Comparison of ENCODE assay signal across 8 mouse cellular contexts in genomic region chr16:50429692-50430514, GRCm38 (mm10). TPM values are rescaled to one million over a fixed set of nuclear protein-coding genes. Genes with fewer than 3 reads are reported as not detected.
DNase-seq lines count a peak whose midpoint lies in the region; ATAC-seq and TF ChIP-seq lines count a peak whose summit lies in the region.

No protein-coding gene starts in this region.

- peak overlapping the region; percentile 74 for H3K9ac ChIP-seq in hindbrain, postnatal 0 days (replicated peaks; ENCODE audit: low read length)
- peak overlapping the region; percentile 90 for H3K9ac ChIP-seq in midbrain, embryonic 11.5 days (ENCODE audit: low read length)

- TF ChIP-seq CTCF in hindbrain, postnatal 0 days (IDR thresholded peaks at IDR 0.05; ENCODE audit: low read depth): peak; percentile 15

- no peaks in the 10 kb centered on the region for H3K27me3 ChIP-seq in hindbrain, postnatal 0 days (ENCODE audit: insufficient read depth, low read length)
- no peaks in the 10 kb centered on the region for H3K27me3 ChIP-seq in limb, embryonic 10.5 days (ENCODE audit: low read depth, poor library complexity, severe bottlenecking)
- H3K27me3 ChIP-seq in midbrain, embryonic 11.5 days (ENCODE audit: control insufficient read depth, insufficient read depth, low read length): no peaks in the 10 kb centered on the region

- peak overlapping the region; percentile 94 for H3K4me2 ChIP-seq in hindbrain, postnatal 0 days (ENCODE audit: low read depth, low read length)
- peak overlapping the region; percentile 100 for H3K4me2 ChIP-seq in midbrain, embryonic 11.5 days

- H3K9me3 ChIP-seq in hindbrain, postnatal 0 days (ENCODE audit: low read length): no peaks in the 10 kb centered on the region
- H3K9me3 ChIP-seq in limb, embryonic 10.5 days (replicated peaks): no peaks in the 10 kb centered on the region
- H3K9me3 ChIP-seq in midbrain, embryonic 11.5 days (ENCODE audit: control insufficient read depth, low read length): no peaks in the 10 kb centered on the region

- ATAC-seq in CD4-positive, CD25-positive, alpha-beta regulatory T cell, adult 4 months: no peak
- peak; percentile 28; the same call in 1 of the 2 replicates for ATAC-seq in hindbrain, postnatal 0 days
- peak; percentile 38 for ATAC-seq in midbrain, embryonic 11.5 days (ENCODE audit: low FRiP score)

- WGBS in hindbrain, postnatal 0 days: 0% methylated on average over 47 of the region's 69 CpGs
- under 1% methylated on average over 68 of the region's 69 CpGs for WGBS in limb, embryonic 10.5 days
- under 1% methylated on average over 66 of the region's 69 CpGs for whole genome bisulfite sequencing in midbrain, embryonic 11.5 days

- peak; percentile 45 for DNase-seq in CD4-positive, CD25-positive, alpha-beta regulatory T cell, adult 2 months (ENCODE audit: low read depth, low spot score)
- DNase-seq in cerebellum, adult 9-10 months: peak; percentile 44
- peak; percentile 9 to 24 for DNase-seq in frontal cortex, postnatal 36 days (ENCODE audit: low spot score in 2 of 2)
- peak; percentile 55 for DNase-seq in hindbrain, postnatal 0 days (ENCODE audit: low spot score)
- peak; percentile 73 for DNase-seq in limb, embryonic 10.5 days (ENCODE audit: low spot score)
- DNase-seq in midbrain, embryonic 11.5 days (ENCODE audit: low spot score, missing footprints): peak; percentile 96
- peak; percentile 42 for DNase-seq in right cerebral cortex, postnatal 4 days

- no peaks in the 10 kb centered on the region for H3K4me1 ChIP-seq in hindbrain, postnatal 0 days (ENCODE audit: insufficient read depth, low read length)
- H3K4me1 ChIP-seq in limb, embryonic 10.5 days: peaks cover 16% of the 10 kb centered on the region
- peaks cover 4% of the 10 kb centered on the region; the same call in 1 of the 2 replicates for H3K4me1 ChIP-seq in midbrain, embryonic 11.5 days (ENCODE audit: control insufficient read depth, insufficient read depth, low read length)

- peak overlapping the region; percentile 68 for H3K27ac ChIP-seq in hindbrain, postnatal 0 days
- peak overlapping the region; percentile 95 for H3K27ac ChIP-seq in limb, embryonic 10.5 days
- no peak overlapping the region for H3K27ac ChIP-seq in midbrain, embryonic 11.5 days (ENCODE audit: low read depth, low read length)

- peak overlapping the region; percentile 72 for H3K4me3 ChIP-seq in hindbrain, postnatal 0 days (ENCODE audit: low read length)
- peak overlapping the region; percentile 96 for H3K4me3 ChIP-seq in limb, embryonic 10.5 days
- peak overlapping the region; percentile 87 for H3K4me3 ChIP-seq in midbrain, embryonic 11.5 days (ENCODE audit: low read depth, low read length)

- no peaks in the 10 kb centered on the region for H3K36me3 ChIP-seq in hindbrain, postnatal 0 days (ENCODE audit: insufficient read depth, low read length)
- H3K36me3 ChIP-seq in limb, embryonic 10.5 days: peaks cover 10% of the 10 kb centered on the region
- no peaks in the 10 kb centered on the region for H3K36me3 ChIP-seq in midbrain, embryonic 11.5 days (ENCODE audit: control insufficient read depth, insufficient read depth, low read length)

RNA-seq across cellular contexts. Expression of gene Bbx, which starts 2.3 kb away (rescaled TPM):
- 10 to 100 TPM; 54.7 to 65.5 TPM for polyA plus RNA-seq in CD4-positive, CD25-positive, alpha-beta regulatory T cell, adult 4 months (2017; shearing (Covaris generic))
- total RNA-seq in hindbrain, postnatal 0 days (2014; rRNA removed): 15.5 and 16.4 TPM in 2 replicates
- 17.9 and 19.9 TPM in 2 replicates for polyA plus RNA-seq in hindbrain, postnatal 0 days (2015; fragmentation: Nextera tagmentation; extraction: Ambion mirVana)
- 42.2 and 45.2 TPM in 2 replicates for polyA plus RNA-seq in limb, embryonic 10.5 days (2016; fragmentation: Nextera tagmentation; extraction: Ambion mirVana)
- 23.8 and 30.1 TPM in 2 replicates for polyA plus RNA-seq in midbrain, embryonic 11.5 days (2014; fragmentation: Nextera tagmentation; extraction: Ambion mirVana)

Comparison
In these comparisons a context has a peak if more than half of its experiments do, and no peak if none do; other contexts are left out.
1. DNase-seq: peak in every context shown above with its lines; median percentile 96 in midbrain, embryonic 11.5 days; 73 in limb, embryonic 10.5 days; 55 in hindbrain, postnatal 0 days; 45 in CD4-positive, CD25-positive, alpha-beta regulatory T cell, adult 2 months; 44 in cerebellum, adult 9-10 months; 42 in right cerebral cortex, postnatal 4 days; 16 in frontal cortex, postnatal 36 days.